Mouse (Mus musculus) lung, postnatal 0 days (tissue): Measurements from ENCODE around the gene Qrich2. TPM values are rescaled to one million over a fixed set of nuclear protein-coding genes. Genes with fewer than 3 reads are reported as not detected.

ENCODE experiments used
- ATAC-seq: fragments of 200-750 bp; cut with Nextera tagmentation; 2 replicates; pipeline ENCODE4 v1.8.0; 2017; ENCODE audit warnings: moderate library complexity
- DNase-seq: peaks from one replicate; pipeline ENCODE4 v3.0.0-alpha.2; 2016; ENCODE audit warnings: low spot score
- H3K27ac ChIP-seq: fragments of 300-500 bp; sonication (generic); 2 replicates; pipeline ENCODE4 v1.5.1; 2014; ENCODE audit warnings: antibody characterized with exemption, mild to moderate bottlenecking, low read length, mixed read lengths
- H3K27me3 ChIP-seq: fragments of 300-500 bp; sonication (generic); replicated peaks from 2 replicates; pipeline ENCODE4 v1.6.1; 2014; ENCODE audit warnings: low read length, mixed read lengths; ENCODE audit not compliant: insufficient read depth
- H3K36me3 ChIP-seq: fragments of 300-500 bp; sonication (generic); 2 replicates; pipeline ENCODE4 v1.6.1; 2014; ENCODE audit warnings: low read length, mixed read lengths; ENCODE audit not compliant: insufficient read depth
- H3K4me1 ChIP-seq: fragments of 300-500 bp; sonication (generic); 2 replicates; pipeline ENCODE4 v1.6.1; 2014; ENCODE audit warnings: antibody characterized with exemption, low read depth, low read length, mixed read lengths; ENCODE audit not compliant: insufficient read depth
- H3K4me2 ChIP-seq: fragments of 300-500 bp; sonication (generic); replicated peaks from 2 replicates; pipeline ENCODE4 v1.6.1; 2014; ENCODE audit warnings: low read depth, mild to moderate bottlenecking, low read length, moderate library complexity, mixed read lengths
- H3K4me3 ChIP-seq: fragments of 300-500 bp; sonication (generic); 2 replicates; pipeline ENCODE4 v1.5.1; 2014; ENCODE audit warnings: low read depth, low read length
- H3K9ac ChIP-seq: fragments of 300-500 bp; sonication (generic); replicated peaks from 2 replicates; pipeline ENCODE4 v1.6.1; 2014; ENCODE audit warnings: low read depth, mild to moderate bottlenecking
- H3K9me3 ChIP-seq: fragments of 300-500 bp; sonication (generic); 2 replicates; pipeline ENCODE4 v1.6.1; 2016; ENCODE audit warnings: low read length, mixed read lengths
- CTCF ChIP-seq: IDR thresholded peaks from 2 replicates; pipeline ENCODE4 v1.5.1; 2016; ENCODE audit warnings: antibody characterized with exemption, mild to moderate bottlenecking
- EP300 ChIP-seq: IDR thresholded peaks from 2 replicates; pipeline ENCODE4 v1.6.1; 2016; ENCODE audit warnings: antibody characterized with exemption, mild to moderate bottlenecking, control low read depth
- WGBS: fragments of 180-500 bp; shearing (Covaris S2); extraction: QIAGEN DNeasy Blood & Tissue Kit; methylation state at CpG from one replicate; pipeline ENCODE4 v1.1.7; 2014; 5-methylcytosine and 5-hydroxymethylcytosine counted together
- polyA plus RNA-seq: library from polyadenylated mRNA; unstranded; fragments of >200 nt; fragmentation: Nextera tagmentation; extraction: Ambion mirVana; gene quantifications from 2 replicates; pipeline ENCODE4 v1.2.1, GENCODE M21; 2015

Gene Qrich2
- polyA plus RNA-seq, 1 experiment from 2014 or later: 0.05 TPM

DNA sequence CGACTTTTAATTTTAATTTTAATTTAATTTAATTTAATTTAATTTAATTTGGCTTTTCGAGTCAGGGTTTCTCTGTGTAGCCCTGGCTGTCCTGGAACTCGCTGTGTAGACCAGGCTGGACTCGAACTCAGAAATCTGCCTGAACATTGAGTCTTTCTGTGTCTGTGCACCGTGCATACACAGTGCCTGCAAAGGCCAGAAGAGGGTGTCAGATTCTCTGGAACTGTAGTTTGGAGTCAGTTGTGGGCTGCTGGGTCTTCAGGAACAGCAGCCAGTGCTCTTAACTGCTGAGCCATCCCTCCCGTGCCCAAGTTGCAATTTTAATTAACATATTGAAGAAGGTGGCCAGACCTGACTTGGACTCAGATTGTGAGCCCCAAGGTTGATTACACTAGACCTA is 25.3 kb upstream of the Qrich2 start:
- TF ChIP-seq CTCF: no peak
- no peak for TF ChIP-seq EP300
- Histone ChIP-seq H3K4me3 (no peak overlapping the region), H3K4me1 (peaks cover 2% of the 10 kb centered on the region; the same call in 1 of the 2 replicates), H3K9ac (no peak overlapping the region), H3K36me3 (0 out of 2 replicates have a peak, but pooled peaks cover 6% of the 10 kb centered on the region), H3K27me3 (no peaks in the 10 kb centered on the region), H3K27ac (no peak overlapping the region; the same call in 1 of the 2 replicates), H3K9me3 (no peaks in the 10 kb centered on the region), H3K4me2 (no peak overlapping the region; the same call in 1 of the 2 replicates)
- ATAC-seq (no peak), DNase-seq (no peak)
- WGBS: 57% methylated on average over 6 of the region's 6 CpGs

DNA sequence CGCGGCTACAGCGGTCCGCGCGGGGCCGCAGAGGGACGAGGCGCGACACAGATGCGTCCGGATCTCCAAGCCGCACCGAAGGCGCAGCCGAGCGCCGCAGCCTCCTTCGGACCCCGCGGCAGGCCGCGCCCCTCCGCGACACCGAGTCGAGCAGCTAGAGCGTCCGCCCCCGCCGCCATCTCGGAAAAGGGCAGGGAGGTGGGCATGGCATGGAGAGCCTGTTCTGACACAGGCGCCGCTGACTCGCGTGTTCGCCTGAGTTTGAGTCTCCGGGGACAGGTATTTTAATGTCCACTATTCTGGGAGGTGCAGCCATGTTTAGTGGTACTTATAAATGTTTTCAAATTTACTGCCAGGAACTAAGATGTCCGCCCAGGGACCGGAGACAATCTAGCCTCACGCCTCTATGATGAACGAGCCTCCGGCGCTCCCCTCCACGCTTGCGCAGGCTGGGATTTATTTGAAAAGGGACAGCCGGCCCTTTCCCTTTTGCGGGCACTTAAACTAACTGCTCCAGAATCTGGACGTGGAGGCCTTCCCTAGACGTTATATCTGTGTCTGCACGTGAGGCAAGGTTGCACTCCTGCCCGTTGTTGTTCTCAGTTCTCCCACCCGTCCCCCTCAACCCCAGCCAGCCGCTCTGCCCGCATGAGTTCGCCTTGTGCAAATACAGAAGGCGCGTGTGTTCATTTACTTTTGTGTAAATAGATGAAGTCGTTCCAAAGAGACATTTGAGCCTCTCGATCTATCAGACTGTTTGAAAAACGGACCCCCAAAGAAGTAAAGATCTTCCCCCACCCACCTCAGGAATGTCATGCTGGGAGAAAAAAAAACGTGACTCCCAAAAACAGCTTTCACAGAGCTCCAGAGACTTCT is 24.4 kb upstream of the Qrich2 start:
- ATAC-seq (peak; percentile 90), DNase-seq (peak; percentile 95)
- TF ChIP-seq EP300 (no peak), CTCF (no peak)
- Histone ChIP-seq H3K4me3 (peak overlapping the region; percentile 90), H3K36me3 (peaks cover 8% of the 10 kb centered on the region; the same call in 1 of the 2 replicates), H3K27me3 (no peaks in the 10 kb centered on the region), H3K9me3 (no peaks in the 10 kb centered on the region), H3K27ac (peak overlapping the region; percentile 88), H3K4me1 (peaks cover 2% of the 10 kb centered on the region; the same call in 1 of the 2 replicates), H3K4me2 (peak overlapping the region; percentile 87), H3K9ac (peak overlapping the region; percentile 71)
- under 1% methylated on average over 62 of the region's 62 CpGs for WGBS

DNA sequence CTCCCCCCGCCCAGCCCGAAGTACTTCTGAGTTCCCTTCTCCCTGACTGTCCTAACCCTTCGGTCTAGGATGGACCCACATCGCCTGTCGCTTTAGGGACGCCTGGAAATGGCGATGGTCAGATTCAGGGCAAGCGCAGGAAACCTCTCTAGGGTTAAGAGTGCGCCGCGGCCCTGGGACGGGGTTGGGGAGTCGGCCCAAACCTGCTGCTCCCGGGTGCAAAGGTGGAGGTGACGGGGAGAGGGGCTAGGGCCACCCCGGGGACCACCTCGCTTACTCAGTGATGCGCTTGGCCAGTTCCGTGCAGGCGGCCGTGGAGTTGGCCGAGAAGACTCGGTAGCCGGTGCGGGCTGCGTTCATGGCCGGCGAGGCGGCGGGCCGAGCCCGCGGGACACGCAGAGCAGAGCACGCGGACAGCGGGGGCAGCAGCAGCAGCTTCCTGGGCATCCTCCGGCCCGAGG is 23.8 kb upstream of the Qrich2 start:
- Histone ChIP-seq H3K36me3 (peaks cover 14% of the 10 kb centered on the region; the same call in 1 of the 2 replicates), H3K4me1 (peaks cover 2% of the 10 kb centered on the region; the same call in 1 of the 2 replicates), H3K4me2 (peak overlapping the region; percentile 87), H3K4me3 (peak overlapping the region; percentile 90), H3K27ac (peak overlapping the region; percentile 88), H3K9me3 (no peaks in the 10 kb centered on the region), H3K9ac (peak overlapping the region; percentile 71), H3K27me3 (no peaks in the 10 kb centered on the region)
- WGBS: under 1% methylated on average over 35 of the region's 39 CpGs
- ATAC-seq (peak; percentile 18), DNase-seq (peak; percentile 30)
- TF ChIP-seq EP300 (no peak), CTCF (no peak)

DNA sequence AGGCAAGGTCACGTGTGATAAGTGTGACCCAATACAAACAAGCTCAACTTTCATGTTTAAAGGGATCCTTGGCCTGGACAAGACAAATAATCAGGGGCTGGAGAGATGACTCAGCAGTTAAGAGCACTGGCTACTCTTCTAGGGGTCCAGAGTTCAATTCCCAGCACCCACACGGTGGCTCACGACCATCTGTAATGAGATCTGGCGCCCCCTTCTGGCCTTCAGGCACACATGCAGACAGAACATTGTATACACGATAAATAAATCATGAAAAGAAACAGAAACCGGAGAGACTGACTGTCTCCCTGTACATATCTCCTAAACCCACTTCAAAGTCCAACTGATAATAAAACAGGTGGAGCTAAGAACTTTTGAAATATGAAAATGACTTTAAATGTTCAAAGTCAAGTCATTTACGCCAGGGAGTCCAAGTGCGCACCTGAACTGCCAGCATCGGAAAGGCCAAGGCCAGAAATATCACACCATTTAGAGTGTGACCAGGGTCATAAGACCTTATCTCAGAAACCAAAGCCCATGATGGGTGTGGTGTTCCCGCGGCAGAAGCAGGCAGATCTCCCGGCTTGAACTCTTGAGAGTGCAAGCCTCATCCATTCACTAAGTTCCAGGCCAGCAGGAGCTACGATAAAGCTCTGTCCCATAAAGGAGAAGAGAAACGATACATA is 22.8 kb upstream of the Qrich2 start:
- ATAC-seq: no peak
- TF ChIP-seq CTCF (peak; percentile 59), EP300 (no peak)
- Histone ChIP-seq H3K36me3 (peaks cover 14% of the 10 kb centered on the region; the same call in 1 of the 2 replicates), H3K4me1 (peaks cover 2% of the 10 kb centered on the region; the same call in 1 of the 2 replicates), H3K27ac (peak overlapping the region; percentile 88), H3K4me2 (peak overlapping the region; percentile 87), H3K9ac (peak overlapping the region; percentile 71; the same call in 1 of the 2 replicates), H3K27me3 (no peaks in the 10 kb centered on the region), H3K4me3 (no peak overlapping the region), H3K9me3 (no peaks in the 10 kb centered on the region)
- DNase-seq: no peak
- WGBS: 66% methylated on average over 14 of the region's 14 CpGs

DNA sequence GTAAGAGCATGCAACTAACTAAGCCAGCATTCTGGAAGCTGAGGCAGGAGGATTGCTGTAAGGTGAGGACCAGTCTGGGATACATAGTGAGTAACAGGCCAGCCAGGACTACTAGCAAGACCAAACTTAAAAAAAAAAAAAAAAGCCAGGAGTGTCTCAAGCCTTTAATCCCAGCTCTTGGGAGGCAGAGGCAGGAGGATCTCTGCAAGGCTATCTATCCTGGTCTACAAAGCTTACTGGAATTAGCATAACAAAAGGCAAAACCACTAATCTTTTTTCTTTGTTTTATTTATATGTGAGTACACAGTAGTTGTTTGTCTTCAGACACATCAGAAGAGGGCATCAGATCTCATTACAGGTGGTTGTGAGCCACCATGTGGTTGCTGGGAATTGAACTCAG is 22.2 kb upstream of the Qrich2 start:
- DNase-seq (no peak), ATAC-seq (no peak)
- Histone ChIP-seq H3K9ac (no peak overlapping the region), H3K4me1 (peaks cover 2% of the 10 kb centered on the region; the same call in 1 of the 2 replicates), H3K27me3 (no peaks in the 10 kb centered on the region), H3K4me2 (no peak overlapping the region), H3K27ac (no peak overlapping the region), H3K36me3 (peaks cover 14% of the 10 kb centered on the region; the same call in 1 of the 2 replicates), H3K4me3 (no peak overlapping the region), H3K9me3 (no peaks in the 10 kb centered on the region)
- TF ChIP-seq EP300 (no peak), CTCF (no peak)

DNA sequence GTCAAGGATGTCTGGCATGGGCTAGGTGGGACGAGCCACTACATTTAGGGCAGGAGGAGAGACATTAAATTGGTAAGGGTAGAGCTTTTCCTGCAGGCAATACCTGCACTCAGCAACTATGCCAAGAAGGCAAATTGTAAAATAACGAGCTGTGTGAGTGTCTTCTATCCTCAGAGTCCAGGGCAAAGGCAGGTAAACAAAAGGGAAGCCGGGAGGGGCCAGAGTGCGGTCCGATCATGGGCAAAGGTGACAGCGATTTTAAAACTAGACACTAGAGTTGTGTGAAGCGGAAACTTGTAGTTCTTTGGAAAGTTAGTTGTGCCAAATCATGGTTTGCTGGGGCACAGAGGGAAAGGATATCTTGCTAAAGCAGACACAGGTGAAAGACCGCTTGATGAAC is 18.2 kb upstream of the Qrich2 start:
- no peak overlapping the region for H3K4me2 ChIP-seq

More for the DNA sequence above, 18.2 kb upstream of the Qrich2 start:
- Histone ChIP-seq H3K4me3 (no peak overlapping the region), H3K4me1 (no peaks in the 10 kb centered on the region), H3K9me3 (no peaks in the 10 kb centered on the region), H3K36me3 (peaks cover 23% of the 10 kb centered on the region; the same call in 1 of the 2 replicates), H3K9ac (no peak overlapping the region), H3K27ac (no peak overlapping the region), H3K27me3 (no peaks in the 10 kb centered on the region)
- no peak for DNase-seq
- TF ChIP-seq CTCF (no peak), EP300 (no peak)
- WGBS: 84% methylated on average over 8 of the region's 8 CpGs
- no peak for ATAC-seq
